Mouse (Mus musculus): ENCODE results near the gene Atp5k.

The Atp5k gene

DNA sequence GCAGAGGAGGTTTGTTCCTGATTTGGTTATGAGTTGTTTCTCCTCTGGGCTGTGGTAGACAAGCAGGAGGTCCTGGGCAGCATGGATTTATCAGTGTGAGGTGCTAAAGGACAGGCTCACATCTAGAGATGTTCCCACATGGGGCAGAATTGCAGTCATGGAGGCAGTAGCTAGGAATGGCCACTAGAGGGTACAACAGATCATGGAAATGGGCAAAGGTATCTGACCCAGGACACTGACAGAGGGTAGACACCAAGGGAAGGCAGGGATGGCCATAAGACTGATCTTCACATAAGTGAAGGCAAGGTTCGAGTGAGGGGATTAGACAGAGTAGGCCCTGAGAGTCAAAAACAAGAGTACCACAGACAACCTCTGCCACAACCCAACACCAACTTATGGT is 7.1 kb downstream of the Atp5k start:
- peak in 1 of 2 experiments; percentile 42 for DNase-seq (ENCODE audit: low spot score in 2 of 2)

DNA sequence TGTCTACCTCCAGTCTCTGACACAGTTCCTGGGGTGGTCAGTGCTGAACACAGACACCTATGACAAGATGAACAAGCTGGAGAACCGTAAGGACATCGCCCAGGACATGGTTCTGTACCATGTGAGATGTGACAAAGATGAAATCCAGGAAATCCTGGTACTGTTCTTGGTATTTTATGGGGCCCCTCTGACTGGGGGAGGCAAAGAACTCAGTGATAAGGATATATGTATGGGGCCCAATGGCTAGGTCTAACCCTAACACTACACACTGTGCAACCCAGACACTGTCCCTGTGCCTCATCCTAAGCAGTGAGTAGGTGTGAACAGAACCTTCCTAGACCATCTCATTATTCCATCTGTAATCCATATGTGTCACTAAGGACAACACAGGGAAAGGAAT is 10.8 kb downstream of the Atp5k start:
- DNase-seq (ENCODE audit: low spot score in 2 of 2), result no peak

DNA sequence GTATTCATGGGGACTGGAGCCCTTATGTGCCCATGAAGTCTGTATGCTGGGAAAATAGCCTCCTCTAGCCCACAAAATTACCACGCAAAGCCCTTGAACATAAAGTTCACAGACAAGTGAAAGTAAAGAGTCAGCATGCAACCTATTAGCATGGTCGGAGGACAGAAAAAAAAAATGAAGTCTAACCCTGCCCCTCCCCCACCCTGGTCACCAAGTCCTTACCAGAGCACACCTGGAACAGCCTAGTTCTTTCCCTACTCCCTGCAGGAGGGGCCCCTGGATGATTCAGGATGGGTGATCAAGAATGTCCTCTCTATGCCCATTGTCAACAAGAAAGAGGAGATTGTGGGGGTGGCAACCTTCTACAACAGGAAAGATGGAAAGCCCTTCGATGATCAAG is 11.5 kb downstream of the Atp5k start:
- no peak for DNase-seq (ENCODE audit: low spot score in 2 of 2)

DNA sequence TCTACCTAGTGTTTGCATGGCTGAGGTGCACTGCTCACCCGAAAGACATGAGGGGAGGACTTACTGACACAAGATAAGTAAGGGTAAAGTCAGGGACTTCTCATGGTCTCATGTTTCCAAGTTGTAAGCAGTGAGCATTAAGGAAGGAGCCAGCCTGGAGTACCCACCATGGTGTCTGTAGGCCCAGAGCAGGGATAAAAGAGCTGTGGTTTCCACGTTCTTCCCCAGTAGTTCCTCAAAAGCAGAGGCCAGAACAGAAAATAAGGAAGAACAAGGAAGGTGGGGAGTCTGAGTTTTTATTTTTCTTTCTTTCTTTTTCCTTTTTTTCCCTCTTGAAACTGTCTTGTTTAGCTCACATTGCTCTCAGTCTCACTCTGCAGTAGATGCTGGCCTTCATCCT is 19.5 kb downstream of the Atp5k start:
- no peak for DNase-seq (ENCODE audit: low spot score in 2 of 2)

DNA sequence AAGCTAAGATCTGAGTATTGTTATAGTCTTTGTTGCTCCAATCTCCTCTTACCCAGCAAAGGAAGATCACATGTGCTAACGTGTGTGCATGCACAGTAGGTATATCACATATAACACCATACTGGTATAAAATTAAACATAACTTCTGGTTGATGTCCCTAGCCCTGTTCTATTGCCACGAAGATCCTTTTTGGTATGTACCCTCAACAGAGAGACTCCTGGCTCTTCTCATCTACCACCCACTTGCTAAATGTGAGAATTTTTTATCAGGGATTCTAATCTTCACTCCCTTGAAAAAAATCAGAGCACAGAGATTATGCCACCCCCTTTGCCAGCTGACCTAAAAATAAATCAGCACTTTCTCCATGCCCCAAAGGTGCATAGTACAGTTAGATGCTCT is 27.3 kb downstream of the Atp5k start:
- no peak for DNase-seq (ENCODE audit: low spot score in 2 of 2)

DNA sequence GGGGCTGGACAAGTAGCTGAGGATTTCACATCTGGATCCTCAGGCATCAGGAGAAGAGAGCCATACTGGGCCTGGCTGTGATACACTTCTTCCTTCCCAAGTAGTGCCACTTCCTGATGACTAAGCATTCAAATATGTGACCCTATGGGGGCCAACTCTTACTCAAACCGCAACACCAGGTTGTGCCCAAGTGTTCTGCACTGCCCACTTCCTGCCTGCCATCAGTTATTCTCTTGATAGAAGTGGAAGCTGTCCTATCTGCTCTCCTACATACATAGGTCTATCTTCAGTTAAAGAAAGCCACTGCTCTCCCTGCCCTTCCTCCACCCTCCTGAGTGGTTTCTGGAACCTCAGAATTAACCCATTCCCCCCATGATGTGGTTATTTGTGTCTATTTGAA is 28.8 kb downstream of the Atp5k start:
- no peak for DNase-seq (ENCODE audit: low spot score in 2 of 2)

DNA sequence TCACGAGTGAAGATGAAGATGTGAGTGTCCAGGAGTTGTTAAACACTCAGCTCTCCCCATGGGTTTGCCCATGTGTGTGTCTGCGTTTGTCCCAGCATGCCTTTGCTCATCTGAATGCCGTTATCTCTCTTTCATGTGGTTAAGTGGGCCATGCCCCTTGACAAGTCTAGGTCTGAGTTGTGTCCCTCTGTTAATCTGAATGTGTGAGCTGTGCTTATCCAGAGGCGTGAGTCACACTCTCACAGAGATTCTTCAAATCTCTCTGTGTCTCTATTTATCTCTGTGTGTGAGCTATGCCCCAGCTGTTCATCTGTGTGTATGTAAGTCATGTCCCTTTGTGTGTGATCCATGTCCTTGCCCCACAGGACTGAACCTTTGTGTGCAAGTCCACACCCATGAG is 30.8 kb downstream of the Atp5k start:
- no peak for DNase-seq (ENCODE audit: low spot score in 2 of 2)

DNA sequence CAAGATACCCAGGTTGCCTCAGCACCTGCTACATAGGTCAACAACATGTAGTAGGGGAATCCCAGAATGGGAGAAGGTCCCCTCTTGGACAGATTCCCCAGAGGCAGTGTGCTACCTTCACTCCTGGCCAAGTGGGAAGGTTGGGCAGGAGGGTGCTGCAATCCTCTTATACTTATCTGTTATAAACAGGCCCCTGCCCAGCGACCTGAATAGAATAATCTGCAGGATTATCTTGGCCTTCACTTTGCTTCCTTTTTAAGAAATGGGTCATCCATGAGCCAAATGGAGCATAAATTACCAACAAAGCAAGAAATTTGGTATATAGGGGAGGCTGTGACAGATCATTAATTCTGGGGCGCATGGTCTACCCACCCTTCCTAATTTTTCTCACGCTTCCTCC is 44.5 kb downstream of the Atp5k start:
- no peak for DNase-seq (ENCODE audit: low spot score in 2 of 2)

DNA sequence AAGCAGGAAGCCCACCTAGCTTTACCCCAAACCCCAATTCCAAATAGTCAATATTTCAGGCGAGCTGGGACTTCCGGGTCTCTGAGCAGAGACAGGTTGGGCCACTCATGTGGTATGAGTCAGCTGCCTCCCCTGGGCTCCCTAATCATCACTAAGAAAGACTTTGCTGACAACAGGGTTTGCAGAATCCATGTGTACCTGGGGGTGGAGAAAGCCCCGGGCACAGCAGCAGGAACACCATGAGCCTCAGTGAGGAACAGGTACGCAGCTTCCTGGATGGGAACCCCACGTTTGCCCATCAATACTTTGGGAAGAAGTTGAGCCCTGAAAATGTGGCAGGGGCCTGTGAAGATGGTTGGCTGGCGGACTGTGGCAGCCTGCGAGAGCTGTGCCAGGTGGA is 46.0 kb downstream of the Atp5k start, which contains the start of gene Pde6b:
Gene Pde6b, plus strand, starts transcription at position 191 of the 400 bp plus-strand sequence.
- DNase-seq (ENCODE audit: low spot score in 2 of 2), result no peak

DNA sequence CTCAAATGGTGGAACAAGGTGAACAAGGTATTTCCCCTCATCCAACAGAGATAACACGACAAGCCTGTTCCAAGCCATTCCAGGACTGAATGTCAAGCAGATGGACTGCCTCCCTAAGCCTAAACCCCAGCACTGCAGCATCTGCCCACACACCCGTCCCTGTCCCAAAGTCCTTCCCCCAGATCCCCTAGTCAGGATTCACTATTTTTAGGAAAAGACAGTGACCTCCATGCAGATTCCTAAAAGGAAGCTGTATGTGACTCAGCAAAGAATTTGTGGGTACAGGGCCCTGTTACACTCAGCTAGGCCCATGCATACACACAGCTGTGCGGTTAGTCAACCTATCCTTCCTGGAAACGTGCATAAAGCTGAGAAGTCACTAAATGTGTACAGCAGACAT is 47.8 kb downstream of the Atp5k start:
- DNase-seq (ENCODE audit: low spot score in 2 of 2), result no peak

DNA sequence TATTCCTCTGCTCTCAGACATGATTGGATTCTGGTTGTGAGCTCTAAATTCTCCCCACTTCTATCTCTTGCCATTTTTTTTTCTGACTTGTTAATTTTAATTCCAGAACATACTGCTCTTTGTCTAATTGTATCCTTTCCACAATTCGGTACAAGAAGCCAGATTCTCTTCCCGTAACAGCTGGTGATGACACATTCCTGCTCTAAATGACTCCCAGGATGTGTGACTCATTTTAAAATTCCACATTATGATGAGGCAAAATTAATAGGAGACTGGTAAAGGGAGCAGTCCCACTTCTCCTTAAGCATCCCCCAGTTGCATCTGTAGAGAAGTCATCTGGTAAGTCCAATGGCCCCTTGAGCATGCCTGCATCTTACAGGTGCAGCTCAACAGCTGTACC is 48.6 kb downstream of the Atp5k start:
- DNase-seq (ENCODE audit: low spot score in 2 of 2), result no peak
